Mouse (Mus musculus): ENCODE data around the gene Pim1. TPM values are rescaled to one million over a fixed set of nuclear protein-coding genes. Genes with fewer than 3 reads are reported as not detected.

Gene Pim1
- polyA plus RNA-seq, 1 experiment from 2014 or later: 7.2 TPM

Other genes with a start within 250 kb of the Pim1 start
- 105 and 113 TPM in 2 replicates for gene Ppil1, start 226.6 kb upstream of the Pim1 start, polyA plus RNA-seq (2015; fragmentation: Nextera tagmentation; extraction: Ambion mirVana)
- 118 and 123 TPM in 2 replicates for gene BC004004, start 222.0 kb upstream of the Pim1 start, polyA plus RNA-seq (2015; fragmentation: Nextera tagmentation; extraction: Ambion mirVana)
- 2.0 and 2.4 TPM in 2 replicates for gene Pi16, start 173.1 kb upstream of the Pim1 start, polyA plus RNA-seq (2015; fragmentation: Nextera tagmentation; extraction: Ambion mirVana)
- gene Mtch1, start 142.8 kb upstream of the Pim1 start, polyA plus RNA-seq (2015; fragmentation: Nextera tagmentation; extraction: Ambion mirVana): 328 and 463 TPM in 2 replicates
- 6.5 and 9.1 TPM in 2 replicates for gene Fgd2, start 129.8 kb upstream of the Pim1 start, polyA plus RNA-seq (2015; fragmentation: Nextera tagmentation; extraction: Ambion mirVana)
- gene Gm17657, start 58.9 kb downstream of the Pim1 start, polyA plus RNA-seq (2015; fragmentation: Nextera tagmentation; extraction: Ambion mirVana): not detected in 2 replicates
- gene Tbc1d22b, start 59.0 kb downstream of the Pim1 start, polyA plus RNA-seq (2015; fragmentation: Nextera tagmentation; extraction: Ambion mirVana): 26.5 and 33.2 TPM in 2 replicates
- 0.76 and 1.0 TPM in 2 replicates for gene Tmem217, start 61.6 kb downstream of the Pim1 start, polyA plus RNA-seq (2015; fragmentation: Nextera tagmentation; extraction: Ambion mirVana)
- gene Rnf8, start 124.0 kb downstream of the Pim1 start, polyA plus RNA-seq (2015; fragmentation: Nextera tagmentation; extraction: Ambion mirVana): 82.0 and 82.5 TPM in 2 replicates
- 1.8 and 2.3 TPM in 2 replicates for gene Gm28043, start 124.1 kb downstream of the Pim1 start, polyA plus RNA-seq (2015; fragmentation: Nextera tagmentation; extraction: Ambion mirVana)
- gene Cmtr1, start 169.8 kb downstream of the Pim1 start, polyA plus RNA-seq (2015; fragmentation: Nextera tagmentation; extraction: Ambion mirVana): 106 and 117 TPM in 2 replicates
- gene Ccdc167, start 226.3 kb downstream of the Pim1 start, polyA plus RNA-seq (2015; fragmentation: Nextera tagmentation; extraction: Ambion mirVana): 9.3 and 11.1 TPM in 2 replicates

Measured in hindbrain, embryonic 16.5 days (tissue).